Mouse (Mus musculus) embryonic facial prominence, embryonic 13.5 days (tissue): ENCODE data around the gene Pdcd2. TPM values are rescaled to one million over a fixed set of nuclear protein-coding genes. Genes with fewer than 3 reads are reported as not detected.
A peak's percentile ranks its signal among the peaks of the same experiment; 100 is the strongest.

ENCODE experiments used
- ATAC-seq: fragments of 200-750 bp; cut with Nextera tagmentation; 2 replicates; pipeline ENCODE4 v1.8.0; 2017; ENCODE audit warnings: low read depth; ENCODE audit not compliant: insufficient number of reproducible peaks, insufficient read depth, low FRiP score, low TSS enrichment
- H3K27ac ChIP-seq: fragments of 300-500 bp; sonication (generic); 2 replicates; pipeline ENCODE4 v1.5.1; 2015; ENCODE audit warnings: moderate library complexity, mild to moderate bottlenecking, inconsistent platforms
- H3K27me3 ChIP-seq: fragments of 300-500 bp; sonication (generic); 2 replicates; pipeline ENCODE4 v1.6.1; 2015; ENCODE audit warnings: mild to moderate bottlenecking, inconsistent platforms
- H3K36me3 ChIP-seq: fragments of 300-500 bp; sonication (generic); 2 replicates; pipeline ENCODE4 v1.6.1; 2015; ENCODE audit warnings: mild to moderate bottlenecking, inconsistent platforms
- H3K4me1 ChIP-seq: fragments of 300-500 bp; sonication (generic); 2 replicates; pipeline ENCODE4 v1.6.1; 2015; ENCODE audit warnings: inconsistent platforms
- H3K4me2 ChIP-seq: fragments of 300-500 bp; sonication (generic); 2 replicates; pipeline ENCODE4 v1.6.1; 2015; ENCODE audit warnings: moderate library complexity, mild to moderate bottlenecking, inconsistent platforms
- H3K4me3 ChIP-seq: fragments of 300-500 bp; sonication (generic); 2 replicates; pipeline ENCODE4 v1.5.1; 2015; ENCODE audit warnings: mild to moderate bottlenecking, inconsistent platforms
- H3K9ac ChIP-seq: fragments of 300-500 bp; sonication (generic); 2 replicates; pipeline ENCODE4 v1.6.1; 2015; ENCODE audit warnings: mild to moderate bottlenecking, inconsistent platforms
- H3K9me3 ChIP-seq: fragments of 300-500 bp; sonication (generic); 2 replicates; pipeline ENCODE4 v1.6.1; 2016; ENCODE audit warnings: inconsistent platforms
- WGBS: fragments of 180-500 bp; shearing (Covaris S2); methylation state at CpG from one replicate; pipeline ENCODE4 v1.1.7; 2015; ENCODE audit warnings: mixed read lengths; 5-methylcytosine and 5-hydroxymethylcytosine counted together
- polyA plus RNA-seq: library from polyadenylated mRNA; unstranded; fragments of >200 nt; fragmentation: Nextera tagmentation; extraction: Ambion mirVana; gene quantifications from 2 replicates; pipeline ENCODE4 v1.2.1, GENCODE M21; 2015

Gene Pdcd2
- polyA plus RNA-seq, 1 experiment from 2014 or later: 46.3 TPM

- 43% methylated on average over 7 of the region's 7 CpGs for WGBS
- H3K4me2 ChIP-seq: peak overlapping the region; percentile 82
- H3K4me3 ChIP-seq: peak overlapping the region; percentile 84
- peaks cover 21% of the 10 kb centered on the region for H3K36me3 ChIP-seq
- H3K27ac ChIP-seq: peak overlapping the region; percentile 95; the same call in 1 of the 2 replicates
- no peaks in the 10 kb centered on the region for H3K27me3 ChIP-seq
- peaks cover 29% of the 10 kb centered on the region for H3K4me1 ChIP-seq
- H3K9ac ChIP-seq: peak overlapping the region; percentile 91
- no peaks in the 10 kb centered on the region for H3K9me3 ChIP-seq
- ATAC-seq: no peak
Observed at GRCm38 (mm10) chr17:15498753-15499113, 28.4 kb downstream of the Pdcd2 start.

GRCm38 (mm10) chr17:15497882-15498752, 29.0 kb downstream of the Pdcd2 start:
- H3K4me2 ChIP-seq: peak overlapping the region; percentile 82
- peak overlapping the region; percentile 84 for H3K4me3 ChIP-seq
- no peaks in the 10 kb centered on the region for H3K9me3 ChIP-seq
- 1% methylated on average over 50 of the region's 50 CpGs for WGBS
- peaks cover 23% of the 10 kb centered on the region for H3K36me3 ChIP-seq
- H3K4me1 ChIP-seq: peaks cover 29% of the 10 kb centered on the region
- peak; percentile 94 for ATAC-seq
- H3K27ac ChIP-seq: peak overlapping the region; percentile 95
- peak overlapping the region; percentile 91 for H3K9ac ChIP-seq
- H3K27me3 ChIP-seq: no peaks in the 10 kb centered on the region

- 92% methylated on average over 7 of the region's 7 CpGs for WGBS
- Histone ChIP-seq H3K9me3 (no peaks in the 10 kb centered on the region), H3K36me3 (peaks cover 60% of the 10 kb centered on the region), H3K27me3 (no peaks in the 10 kb centered on the region), H3K9ac (no peak overlapping the region), H3K4me1 (no peaks in the 10 kb centered on the region), H3K27ac (no peak overlapping the region), H3K4me2 (no peak overlapping the region), H3K4me3 (no peak overlapping the region)
- ATAC-seq: no peak
Observed at GRCm38 (mm10) chr17:15490542-15490941, 36.6 kb downstream of the Pdcd2 start.

- H3K4me1 ChIP-seq: no peaks in the 10 kb centered on the region
- no peak for ATAC-seq
- no peak overlapping the region for H3K9ac ChIP-seq
- no peak overlapping the region for H3K4me3 ChIP-seq
- WGBS: 89% methylated on average over 4 of the region's 4 CpGs
- H3K4me2 ChIP-seq: no peak overlapping the region
- no peaks in the 10 kb centered on the region for H3K27me3 ChIP-seq
- no peaks in the 10 kb centered on the region for H3K9me3 ChIP-seq
- peaks cover 82% of the 10 kb centered on the region for H3K36me3 ChIP-seq
- no peak overlapping the region for H3K27ac ChIP-seq
Observed at GRCm38 (mm10) chr17:15472671-15473070, 54.4 kb downstream of the Pdcd2 start.

Other genes with a start within 250 kb of the Pdcd2 start
- 4.0 and 5.1 TPM in 2 replicates for gene Dll1, start 150.4 kb downstream of the Pdcd2 start, polyA plus RNA-seq
- 31.1 and 35.9 TPM in 2 replicates for gene Fam120b, start 131.1 kb downstream of the Pdcd2 start, polyA plus RNA-seq
- gene Psmb1, start 27.6 kb downstream of the Pdcd2 start, polyA plus RNA-seq: 263 and 267 TPM in 2 replicates
- gene Tbp, start 27.4 kb downstream of the Pdcd2 start, polyA plus RNA-seq: 52.1 and 54.0 TPM in 2 replicates
- 1.7 TPM in 2 replicates for gene Prdm9, start 37.1 kb upstream of the Pdcd2 start, polyA plus RNA-seq
- gene Chd1, start 177.7 kb upstream of the Pdcd2 start, polyA plus RNA-seq: 32.3 and 34.6 TPM in 2 replicates